Mouse (Mus musculus): ENCODE data around the gene Atp6ap1.

Atp6ap1 gene

GRCm38 (mm10) chrX:74293431-74293830 is 3.5 kb upstream of the Atp6ap1 start:
- in situ Hi-C loops (cut with MboI; ENCODE audit: low pct_unique_long_range_greater_than_20kb in 1 of 2, low sequenced_read_pairs in 2 of 2, unreplicated experiment in 1 of 2): no loop called here

GRCm38 (mm10) chrX:74298348-74298747 is 1.5 kb downstream of the Atp6ap1 start:
- in situ Hi-C loops (cut with MboI; ENCODE audit: low pct_unique_long_range_greater_than_20kb in 1 of 2, low sequenced_read_pairs in 2 of 2, unreplicated experiment in 1 of 2): no loop called here

GRCm38 (mm10) chrX:74299721-74300120 is 2.8 kb downstream of the Atp6ap1 start:
- in situ Hi-C loops (cut with MboI; ENCODE audit: low pct_unique_long_range_greater_than_20kb in 1 of 2, low sequenced_read_pairs in 2 of 2, unreplicated experiment in 1 of 2): no loop called here

GRCm38 (mm10) chrX:74304867-74305700 is 8.2 kb downstream of the Atp6ap1 start, which contains the start of gene Gdi1:
Gene Gdi1, plus strand, starts transcription at chrX:74304998.
- in situ Hi-C loops (cut with MboI; ENCODE audit: low pct_unique_long_range_greater_than_20kb in 1 of 2, low sequenced_read_pairs in 2 of 2, unreplicated experiment in 1 of 2): no loop called here

- in situ Hi-C loops (cut with MboI; ENCODE audit: low pct_unique_long_range_greater_than_20kb in 1 of 2, low sequenced_read_pairs in 2 of 2, unreplicated experiment in 1 of 2): no loop called here
These were observed 15.9 kb downstream of the Atp6ap1 start, which contains the start of gene Fam50a for GRCm38 (mm10) chrX:74312540-74313464. Gene Fam50a, plus strand, starts transcription at chrX:74313033.

- in situ Hi-C loops (cut with MboI; ENCODE audit: low pct_unique_long_range_greater_than_20kb in 1 of 2, low sequenced_read_pairs in 2 of 2, unreplicated experiment in 1 of 2): no loop called here
These were observed 31.8 kb downstream of the Atp6ap1 start, which contains the start of gene Plxna3 for GRCm38 (mm10) chrX:74328725-74329161. Gene Plxna3, plus strand, starts transcription at chrX:74329066.

GRCm38 (mm10) chrX:74329215-74329671 is 32.3 kb downstream of the Atp6ap1 start:
- in situ Hi-C loops (cut with MboI; ENCODE audit: low pct_unique_long_range_greater_than_20kb in 1 of 2, low sequenced_read_pairs in 2 of 2, unreplicated experiment in 1 of 2): no loop called here

GRCm38 (mm10) chrX:74330166-74330930 is 33.5 kb downstream of the Atp6ap1 start:
- in situ Hi-C loops (cut with MboI; ENCODE audit: low pct_unique_long_range_greater_than_20kb in 1 of 2, low sequenced_read_pairs in 2 of 2, unreplicated experiment in 1 of 2): no loop called here

- in situ Hi-C loops (cut with MboI; ENCODE audit: low pct_unique_long_range_greater_than_20kb in 1 of 2, low sequenced_read_pairs in 2 of 2, unreplicated experiment in 1 of 2): no loop called here
These were observed 56.0 kb downstream of the Atp6ap1 start for GRCm38 (mm10) chrX:74352645-74353466.

GRCm38 (mm10) chrX:74353467-74353770 is 56.5 kb downstream of the Atp6ap1 start, which contains the start of gene Lage3:
Gene Lage3, minus strand, starts transcription at chrX:74353618.
- in situ Hi-C loops (cut with MboI; ENCODE audit: low pct_unique_long_range_greater_than_20kb in 1 of 2, low sequenced_read_pairs in 2 of 2, unreplicated experiment in 1 of 2): no loop called here

All from mouse embryonic stem cell (cell line).